Mouse (Mus musculus) gastrocnemius, postnatal 14 days (tissue): ENCODE measurements around the gene 1700003E16Rik. TPM values are rescaled to one million over a fixed set of nuclear protein-coding genes. Genes with fewer than 3 reads are reported as not detected.
A peak's percentile ranks its signal among the peaks of the same experiment; 100 is the strongest.

Source experiments
- DNase-seq: peaks from one replicate; pipeline ENCODE4 v3.0.0; 2021; ENCODE audit warnings: mixed read lengths
- intact Hi-C: fragments of 180-260 bp; cut with DNase I; formaldehyde crosslinking; loops from one replicate; pipeline ENCODE4 v1.15.1; 2025; ENCODE audit warnings: low total_unique reads
- total RNA-seq, 2 experiments: library from RNA; stranded (reverse); gene quantifications; 2 replicates each; pipeline ENCODE4 v1.2.3; 2021

Gene 1700003E16Rik
- total RNA-seq, 2 experiments from 2014 or later = not detected

DNA sequence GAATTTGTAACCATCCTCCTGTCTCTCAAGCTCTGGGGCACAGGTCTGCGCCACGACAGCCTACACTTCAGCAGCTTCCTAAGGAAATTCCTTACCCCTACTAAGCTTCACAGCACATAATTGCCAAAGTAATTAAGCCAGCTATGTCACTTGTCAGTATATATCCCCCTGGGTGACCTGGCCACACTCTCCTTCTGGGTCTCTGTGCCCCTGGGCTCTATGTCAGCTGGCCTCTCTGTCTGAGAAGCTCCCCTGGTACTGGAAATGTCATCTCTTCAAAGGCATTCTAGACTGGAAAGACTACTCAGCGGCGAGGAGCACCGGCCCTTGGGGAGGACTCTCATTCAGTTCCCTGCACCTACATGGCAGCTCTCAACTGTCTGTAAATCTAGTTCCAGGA, 33.2 kb upstream of the 1700003E16Rik start:
- DNase-seq = no peak
- intact Hi-C loops = no loop called here

DNA sequence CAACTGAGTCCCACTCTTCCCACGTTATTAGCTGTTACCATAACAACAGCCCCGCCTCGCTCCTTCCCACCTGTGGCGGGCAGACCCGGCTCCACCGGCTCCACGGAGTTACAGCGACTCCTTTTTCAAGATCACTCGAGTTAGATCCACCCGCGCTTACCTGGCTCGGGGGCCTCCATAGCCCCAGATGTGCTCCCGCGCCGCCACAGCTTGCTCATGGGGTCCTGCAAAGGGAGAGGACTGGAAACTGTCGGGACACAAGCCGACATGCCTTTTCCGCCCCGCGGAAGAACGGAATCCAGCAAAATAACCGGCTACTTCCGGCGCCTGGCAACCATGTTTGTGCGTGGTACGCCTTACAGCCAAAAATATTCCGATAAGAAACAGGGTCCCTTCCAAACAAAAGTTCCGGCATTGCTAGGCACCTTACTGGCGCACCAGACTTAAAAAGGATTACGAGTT, 31.3 kb upstream of the 1700003E16Rik start:
- intact Hi-C loops = no loop called here
- peak; percentile 91 for DNase-seq

DNA sequence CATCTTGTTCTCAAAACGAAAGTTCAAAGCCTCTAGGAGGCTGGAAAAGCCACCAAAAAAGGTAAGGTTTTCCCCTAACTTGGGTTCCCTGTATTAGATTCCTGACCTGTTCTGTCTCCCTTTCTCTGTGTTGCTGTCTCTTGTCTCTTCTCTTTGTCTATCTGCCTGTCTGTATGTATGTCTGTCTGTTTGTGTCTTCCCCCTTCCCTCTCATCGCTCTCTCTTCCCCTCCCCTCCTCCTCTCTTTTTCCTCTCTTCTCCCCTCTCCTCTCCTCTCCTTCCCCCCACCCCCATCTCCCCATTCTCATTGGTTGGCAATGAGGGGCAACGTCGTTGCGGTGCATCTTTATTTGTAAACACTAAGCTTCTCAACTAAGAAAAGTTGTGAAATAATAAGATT, 30.9 kb upstream of the 1700003E16Rik start, which contains the start of gene Ino80b:
Gene Ino80b (minus strand): TSS at position 101 of the 400 bp plus-strand sequence.
- intact Hi-C loops = no loop called here
- no peak for DNase-seq

DNA sequence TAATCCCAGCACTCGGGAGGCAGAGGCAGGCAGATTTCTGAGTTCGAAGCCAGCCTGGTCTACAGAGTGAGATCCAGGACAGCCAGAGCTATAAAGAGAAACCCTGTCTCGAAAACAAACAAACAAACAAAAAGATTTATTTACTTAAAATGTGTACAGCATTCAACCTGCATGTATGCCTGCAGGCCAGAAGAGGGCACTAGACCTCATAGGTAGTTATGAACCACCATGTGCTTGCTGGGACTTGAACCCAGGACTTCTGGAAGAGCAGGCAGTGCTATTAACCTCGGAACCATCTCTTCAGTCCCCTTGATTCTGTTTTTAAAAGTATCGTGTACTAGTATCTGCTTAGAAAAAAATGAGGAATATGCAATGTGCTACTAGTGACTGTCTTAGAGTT, 28.8 kb upstream of the 1700003E16Rik start:
- DNase-seq = no peak
- intact Hi-C loops = no loop called here

DNA sequence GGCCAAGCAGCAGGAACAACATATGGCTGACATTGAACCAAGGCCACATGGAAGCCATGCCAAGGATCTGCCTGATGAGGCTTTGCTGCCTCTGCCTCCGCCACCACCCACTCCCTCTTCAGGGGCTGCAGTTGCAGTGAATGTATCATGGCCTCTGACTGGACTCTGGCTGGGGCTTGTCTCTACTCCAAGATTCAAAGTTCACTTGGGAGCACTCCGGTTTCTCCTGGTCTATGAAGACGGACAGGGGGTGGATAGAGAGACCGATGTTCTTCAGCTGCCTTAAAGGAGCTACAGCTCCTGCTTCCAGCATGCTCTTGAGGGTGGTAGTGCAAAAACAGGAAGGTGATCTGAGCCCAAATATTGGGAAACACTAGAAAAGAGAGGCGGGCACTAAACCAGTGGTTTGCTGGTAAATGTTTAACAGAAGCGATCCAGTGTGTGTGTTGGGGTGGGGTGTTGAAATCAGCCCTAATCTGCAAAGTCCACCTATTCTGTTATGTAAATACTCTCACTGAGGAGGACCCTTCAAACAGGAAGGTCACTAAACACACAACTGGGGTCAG, 24.7 kb upstream of the 1700003E16Rik start:
- no peak for DNase-seq
- intact Hi-C loops = no loop called here

DNA sequence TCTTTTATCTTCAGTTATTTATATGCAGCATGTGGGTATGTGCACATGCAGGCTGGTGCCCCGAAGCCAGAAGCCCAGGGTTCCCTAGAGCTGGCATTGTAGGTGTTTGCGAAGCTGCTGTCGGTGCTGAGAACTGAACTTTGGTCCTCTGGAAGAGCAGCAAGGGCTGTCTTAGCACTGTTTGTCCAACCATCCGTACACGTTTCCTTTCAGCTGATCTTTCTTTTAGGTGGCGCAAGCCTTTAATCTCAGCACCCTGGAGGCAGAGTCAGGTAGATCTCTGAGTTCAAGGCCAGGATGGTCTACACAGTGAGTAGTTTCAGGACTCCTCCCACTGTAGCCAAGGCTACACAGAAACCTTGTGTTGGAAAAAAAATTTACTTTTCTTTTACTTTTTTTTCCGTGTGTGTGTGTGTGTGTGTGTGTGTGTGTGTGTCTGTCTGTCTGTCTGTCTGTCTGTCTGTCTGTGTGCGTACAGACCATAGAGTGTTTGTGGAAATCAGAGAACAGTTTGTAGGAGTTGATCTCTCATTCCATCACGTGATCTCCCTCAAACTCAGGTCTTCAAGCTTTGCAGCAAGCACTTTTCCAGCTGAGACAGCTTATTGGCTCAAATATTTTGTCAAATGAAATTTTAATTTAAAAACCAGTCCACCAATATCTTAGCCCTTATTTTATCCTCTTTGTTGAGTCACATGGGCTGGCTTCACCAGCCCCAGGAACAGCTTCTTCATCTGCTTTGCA, 23.9 kb upstream of the 1700003E16Rik start:
- DNase-seq = no peak
- intact Hi-C loops = no loop called here

DNA sequence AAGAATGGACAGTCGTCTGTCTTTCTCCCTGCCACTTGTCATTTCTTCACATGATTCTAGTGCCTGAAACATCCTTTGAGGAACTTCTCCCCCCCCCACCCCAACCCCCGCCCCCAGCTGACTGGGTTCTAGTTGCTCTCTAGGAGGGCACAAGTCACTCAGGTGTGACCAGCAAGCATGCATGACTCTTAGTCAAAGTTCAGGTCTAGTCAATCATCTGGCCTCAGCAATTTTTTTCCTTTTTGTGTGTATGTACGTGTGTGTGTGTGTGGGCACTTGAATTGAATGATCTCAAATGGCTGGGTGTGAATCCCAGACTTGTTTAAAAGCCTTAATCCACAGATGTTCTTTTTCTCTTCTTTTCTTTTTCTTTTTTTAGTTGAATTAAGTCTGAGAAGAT, 22.0 kb upstream of the 1700003E16Rik start:
- intact Hi-C loops = no loop called here

DNA sequence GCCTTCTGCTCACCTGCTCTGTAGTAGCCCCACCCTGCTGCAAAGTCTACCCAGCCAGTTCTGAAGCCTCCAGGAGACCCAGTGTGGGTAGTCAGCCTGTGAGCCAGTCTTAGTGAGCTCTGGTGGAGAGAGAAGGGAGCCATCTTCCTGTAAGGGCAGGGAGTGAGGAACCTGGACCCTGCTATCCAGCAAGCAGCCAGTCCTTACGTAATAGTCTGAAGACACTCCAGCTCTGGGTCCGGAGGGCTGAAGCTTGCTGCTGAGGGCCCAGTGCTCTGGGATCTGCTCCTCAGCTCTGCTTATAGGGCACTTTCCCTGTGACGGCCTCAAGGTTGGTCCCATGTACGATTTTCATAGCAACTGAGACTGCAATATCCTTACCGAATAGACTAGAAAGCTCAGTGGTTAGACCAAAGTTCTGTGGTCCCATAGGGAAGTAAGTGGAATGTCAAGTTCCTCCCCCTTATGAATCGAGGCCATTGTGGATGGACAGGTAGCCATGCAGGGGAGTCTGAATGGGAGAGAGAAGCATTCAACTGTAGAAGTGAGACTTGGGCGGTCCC, 21.2 kb upstream of the 1700003E16Rik start, which contains the start of gene Rtkn:
Gene Rtkn (plus strand): TSS at position 513 of the 563 bp plus-strand sequence.
- intact Hi-C loops = no loop called here
- no peak for DNase-seq

More for the DNA sequence above, 22.0 kb upstream of the 1700003E16Rik start:
- no peak for DNase-seq

DNA sequence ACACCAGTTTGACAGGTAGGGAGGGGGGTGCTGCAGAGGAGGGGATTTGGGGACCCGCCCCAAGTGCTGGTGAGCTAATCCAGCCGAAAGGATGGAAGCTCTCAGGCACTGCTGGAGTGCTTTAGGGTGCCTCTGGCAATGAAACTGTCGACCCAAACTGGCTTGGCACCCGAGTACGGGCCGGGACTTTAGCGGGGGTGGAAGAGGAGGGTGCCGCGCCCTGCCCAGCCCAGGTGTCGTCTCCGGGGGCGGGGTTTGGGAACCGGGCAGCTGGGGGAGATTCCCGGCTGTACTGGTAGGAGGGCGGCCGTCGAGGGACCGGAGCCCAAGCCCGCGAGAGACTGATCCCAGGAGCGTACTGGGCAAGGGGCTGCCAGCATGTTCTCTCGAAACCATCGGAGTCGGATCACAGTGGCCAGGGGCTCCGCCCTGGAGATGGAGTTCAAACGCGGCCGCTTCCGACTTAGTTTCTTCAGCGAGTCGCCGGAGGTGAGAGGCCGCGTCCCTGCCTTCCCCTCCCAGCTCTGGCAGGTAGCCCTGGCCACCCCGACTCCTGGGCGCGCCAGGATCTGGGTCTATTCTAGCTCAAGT, 20.5 kb upstream of the 1700003E16Rik start:
- peak; percentile 71 for DNase-seq
- intact Hi-C loops = no loop called here

DNA sequence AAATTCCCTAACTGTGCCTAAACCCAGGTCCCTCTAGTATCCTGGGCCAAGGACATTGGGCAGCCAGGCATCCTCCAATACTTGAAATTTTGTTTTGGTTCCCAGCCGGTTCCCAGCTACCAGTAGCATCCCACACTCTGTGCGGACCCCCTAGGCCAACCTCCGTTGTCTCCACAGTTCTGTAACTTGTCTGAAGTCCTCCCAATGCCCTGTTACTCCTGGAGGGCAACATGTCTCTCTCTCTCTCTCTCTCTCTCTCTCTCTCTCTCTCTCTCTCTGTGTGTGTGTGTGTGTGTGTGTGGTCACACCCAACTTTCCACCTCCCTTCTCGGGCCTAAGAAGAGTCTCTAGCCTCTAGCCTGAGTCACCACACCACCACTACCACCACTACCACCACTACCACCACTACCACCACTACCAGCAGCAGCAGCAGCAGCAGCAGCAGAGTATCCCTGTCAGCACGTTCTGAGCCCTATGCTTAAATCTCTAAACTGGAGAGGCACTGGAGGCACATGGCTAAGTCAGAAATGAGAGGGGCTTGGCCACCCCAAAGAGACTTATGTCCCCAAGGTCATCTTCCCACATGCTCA, 19.8 kb upstream of the 1700003E16Rik start:
- intact Hi-C loops = no loop called here

DNA sequence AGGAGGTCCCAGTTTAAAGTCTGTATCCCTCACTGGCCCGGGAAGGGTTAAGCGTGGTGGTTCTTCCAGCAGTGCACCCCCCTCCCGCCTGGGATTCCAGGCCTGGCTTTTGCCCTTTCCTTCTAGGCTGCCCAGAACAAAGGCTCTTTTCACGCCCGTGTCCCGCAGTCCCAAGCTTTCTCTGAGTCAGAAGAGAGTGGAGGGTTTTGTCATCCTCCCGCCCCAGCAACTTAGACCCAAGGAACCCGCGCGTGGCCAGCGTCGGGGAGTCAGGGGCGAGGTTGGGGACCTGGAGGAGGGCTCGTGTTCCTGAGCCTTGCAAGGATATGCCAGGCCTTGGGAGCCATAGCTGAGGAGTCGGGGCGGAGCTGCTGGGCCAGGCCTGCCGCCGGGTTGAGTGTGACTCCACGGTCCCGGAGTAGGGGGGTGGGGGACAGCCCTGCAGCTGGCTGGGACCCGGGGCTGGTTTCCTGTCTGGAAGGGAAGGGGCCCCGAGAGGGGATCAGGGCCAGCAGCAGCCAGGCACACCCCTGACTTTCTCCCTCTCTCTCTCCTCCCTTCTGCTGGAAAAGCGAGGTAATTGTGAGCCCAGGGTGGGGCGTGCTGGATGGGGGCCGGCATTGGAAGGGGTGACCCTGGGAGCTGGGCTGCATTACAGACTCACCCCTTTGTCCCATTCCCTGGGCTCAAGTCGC, 19.2 kb upstream of the 1700003E16Rik start:
- intact Hi-C loops = no loop called here
- peak; percentile 89 for DNase-seq

More for the DNA sequence above, 19.8 kb upstream of the 1700003E16Rik start:
- DNase-seq = no peak

DNA sequence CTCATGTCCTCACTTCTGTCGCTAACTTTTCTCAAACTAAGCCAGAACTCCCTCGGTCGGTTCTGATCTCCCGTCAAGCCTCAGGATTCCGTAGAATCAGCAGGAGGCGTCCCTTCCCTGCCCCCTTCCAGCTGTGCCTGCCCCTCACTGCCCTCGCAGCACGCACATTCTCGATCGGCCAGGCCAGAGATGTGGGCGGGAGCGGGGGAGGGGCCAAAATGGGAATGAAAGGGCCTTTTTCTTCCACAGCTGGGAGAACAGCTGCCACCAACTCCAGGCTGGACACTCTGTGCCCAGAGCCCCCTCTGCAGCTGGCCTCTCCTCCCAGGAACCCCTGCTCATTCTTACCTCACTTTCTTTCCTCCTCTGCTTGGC, 18.6 kb upstream of the 1700003E16Rik start:
- DNase-seq = peak; percentile 96
- intact Hi-C loops = no loop called here

DNA sequence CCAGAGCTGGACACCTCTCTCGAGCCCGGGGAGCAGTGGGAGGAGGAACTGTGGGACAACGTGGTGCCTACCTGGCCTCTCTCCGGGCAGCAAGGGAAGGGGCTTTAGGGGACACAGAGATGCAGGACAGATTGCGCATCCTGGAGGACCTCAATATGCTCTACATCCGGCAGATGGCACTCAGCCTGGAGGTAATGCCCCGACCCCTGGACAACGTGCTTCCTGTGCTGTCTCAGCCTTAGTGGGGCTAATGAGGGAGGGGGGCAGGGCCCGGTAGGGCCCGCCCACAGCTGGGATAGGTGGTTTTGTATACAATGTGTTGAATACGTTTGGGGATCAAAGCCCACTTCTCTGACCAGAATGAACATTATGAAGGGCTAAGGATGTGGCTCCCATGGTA, 18.1 kb upstream of the 1700003E16Rik start:
- DNase-seq = no peak
- intact Hi-C loops = no loop called here

DNA sequence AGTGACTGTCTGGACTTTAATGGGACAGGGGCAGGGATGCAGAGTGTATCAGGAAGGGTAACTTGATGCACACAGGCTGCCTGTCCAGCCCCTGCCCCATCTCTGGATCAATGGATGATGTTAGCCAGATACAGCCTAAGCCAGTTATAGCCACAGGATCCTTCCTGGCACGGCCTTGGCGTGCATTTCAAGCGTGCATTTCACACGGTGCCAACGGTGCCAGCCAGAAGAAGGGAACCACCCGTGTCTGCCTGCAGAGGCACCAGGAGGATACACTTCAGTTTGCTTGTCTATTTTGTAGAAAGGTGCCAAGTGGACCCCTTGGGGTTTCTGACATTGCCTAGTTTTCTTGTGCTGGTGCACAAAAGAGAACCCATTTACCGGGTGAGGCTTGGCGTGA, 16.2 kb upstream of the 1700003E16Rik start:
- intact Hi-C loops = no loop called here
- DNase-seq = no peak

DNA sequence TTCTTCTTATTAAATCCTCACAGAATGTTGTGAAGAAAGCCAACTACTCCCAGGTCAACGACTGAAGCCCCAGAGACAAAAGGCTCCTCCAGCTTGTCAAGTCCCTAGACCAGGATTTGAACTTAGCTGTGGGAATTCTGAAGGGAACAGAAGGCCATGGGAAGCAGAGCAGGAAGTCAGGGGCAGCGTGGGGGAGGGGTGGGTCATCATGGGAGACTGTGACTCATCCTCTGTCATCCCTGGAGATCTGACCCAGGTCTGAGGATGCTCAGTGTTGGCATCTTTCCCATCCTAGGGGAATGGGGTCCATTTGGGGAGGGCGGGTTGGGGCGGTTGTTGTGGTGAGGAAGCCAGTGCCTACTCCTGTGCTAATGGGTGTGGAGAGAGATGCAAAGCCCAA, 14.6 kb upstream of the 1700003E16Rik start:
- DNase-seq = peak; percentile 31
- intact Hi-C loops = no loop called here

DNA sequence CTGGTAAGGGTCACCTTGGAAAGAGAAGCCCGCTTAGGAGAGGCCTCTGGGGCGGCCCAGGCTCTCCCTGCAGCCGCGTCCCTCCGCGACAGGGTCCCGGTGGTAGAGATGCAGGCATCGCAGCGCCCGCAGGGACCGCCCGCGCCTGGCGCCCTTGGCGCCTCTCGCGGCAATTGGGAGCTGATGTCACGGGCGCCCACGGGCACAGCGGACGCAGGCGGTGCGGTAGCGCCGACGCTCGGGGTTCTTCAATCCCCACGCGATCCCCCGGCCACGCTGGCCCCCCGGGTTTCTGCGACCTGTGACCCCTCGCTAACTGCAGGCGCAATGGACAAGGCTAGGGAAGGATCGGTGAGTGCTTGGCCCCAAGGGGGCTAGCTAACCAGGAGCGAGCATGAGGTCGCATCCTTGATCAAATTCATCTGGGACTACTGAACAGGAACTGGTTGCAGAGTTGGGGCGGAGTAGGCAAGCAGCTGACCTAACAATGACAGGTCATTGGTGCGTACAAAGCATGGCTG, 13.9 kb upstream of the 1700003E16Rik start:
- DNase-seq = no peak
- intact Hi-C loops = no loop called here

DNA sequence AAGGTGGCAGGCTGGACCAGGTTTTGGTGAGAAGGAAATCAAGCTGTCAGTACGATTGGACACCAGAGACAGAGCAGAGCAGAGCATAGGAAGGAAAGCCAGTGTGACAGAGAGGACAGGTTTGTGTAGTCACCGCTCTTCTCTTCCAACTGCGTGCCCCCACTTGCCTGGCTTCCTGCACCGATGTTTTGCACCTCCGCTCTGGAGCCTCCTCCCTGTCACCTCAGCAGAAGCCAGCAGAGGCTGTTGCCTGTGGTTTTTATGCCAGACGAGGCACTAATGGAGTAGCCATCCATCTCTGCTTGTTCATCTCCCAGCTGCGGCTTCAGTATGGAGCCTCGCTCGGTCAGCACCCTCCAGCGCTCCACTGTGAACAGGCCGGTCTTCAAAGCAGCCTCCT, 13.3 kb upstream of the 1700003E16Rik start:
- intact Hi-C loops = no loop called here
- no peak for DNase-seq

DNA sequence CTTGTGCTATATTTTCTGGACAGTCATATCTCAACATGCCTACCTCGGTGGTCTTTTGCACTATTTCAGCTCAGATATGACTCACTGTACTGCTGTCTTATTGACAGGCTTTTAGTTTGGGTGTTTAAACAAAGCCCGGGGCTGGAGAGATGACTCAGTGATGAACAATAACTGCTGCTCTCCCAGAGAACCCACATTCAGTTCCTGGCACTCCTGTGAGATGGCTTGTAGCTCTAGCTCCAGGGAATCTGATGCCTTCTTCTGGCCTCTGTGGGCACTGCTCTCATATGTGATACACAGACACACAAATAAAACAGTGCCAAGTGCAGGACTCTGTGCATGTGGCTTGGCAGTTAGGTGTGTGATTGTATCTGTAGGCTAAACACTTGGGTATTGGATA, 11.0 kb upstream of the 1700003E16Rik start:
- no peak for DNase-seq
- intact Hi-C loops = no loop called here

DNA sequence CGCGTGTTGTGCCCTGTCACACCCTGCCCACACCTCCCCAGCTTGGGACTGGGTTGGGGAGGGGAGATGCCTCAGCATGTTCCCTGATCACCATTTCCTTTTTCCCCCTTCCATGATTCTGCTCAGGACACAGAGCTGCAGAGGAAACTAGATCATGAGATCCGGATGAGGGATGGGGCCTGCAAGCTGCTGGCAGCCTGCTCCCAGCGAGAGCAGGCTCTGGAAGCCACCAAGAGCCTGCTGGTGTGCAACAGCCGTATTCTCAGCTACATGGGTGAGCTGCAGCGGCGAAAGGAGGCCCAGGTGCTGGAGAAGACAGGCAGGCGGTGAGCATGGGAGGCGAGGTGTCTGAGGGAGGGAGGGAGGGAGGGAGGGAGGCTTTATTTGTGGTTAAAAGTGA, 10.4 kb upstream of the 1700003E16Rik start:
- intact Hi-C loops = no loop called here
- no peak for DNase-seq
